Mouse (Mus musculus) bone marrow macrophage, adult 2 months (primary cell): ENCODE results near the gene Atp2b4.

Experiments
- CTCF ChIP-seq: IDR thresholded peaks from 2 replicates; pipeline ENCODE4 v1.5.1; 2012; ENCODE audit warnings: low read depth, mild to moderate bottlenecking, low read length, moderate library complexity
- POLR2A ChIP-seq: IDR thresholded peaks from 2 replicates; pipeline ENCODE4 v1.6.1; 2012; ENCODE audit warnings: mild to moderate bottlenecking, low read depth, low read length, borderline replicate concordance

DNA sequence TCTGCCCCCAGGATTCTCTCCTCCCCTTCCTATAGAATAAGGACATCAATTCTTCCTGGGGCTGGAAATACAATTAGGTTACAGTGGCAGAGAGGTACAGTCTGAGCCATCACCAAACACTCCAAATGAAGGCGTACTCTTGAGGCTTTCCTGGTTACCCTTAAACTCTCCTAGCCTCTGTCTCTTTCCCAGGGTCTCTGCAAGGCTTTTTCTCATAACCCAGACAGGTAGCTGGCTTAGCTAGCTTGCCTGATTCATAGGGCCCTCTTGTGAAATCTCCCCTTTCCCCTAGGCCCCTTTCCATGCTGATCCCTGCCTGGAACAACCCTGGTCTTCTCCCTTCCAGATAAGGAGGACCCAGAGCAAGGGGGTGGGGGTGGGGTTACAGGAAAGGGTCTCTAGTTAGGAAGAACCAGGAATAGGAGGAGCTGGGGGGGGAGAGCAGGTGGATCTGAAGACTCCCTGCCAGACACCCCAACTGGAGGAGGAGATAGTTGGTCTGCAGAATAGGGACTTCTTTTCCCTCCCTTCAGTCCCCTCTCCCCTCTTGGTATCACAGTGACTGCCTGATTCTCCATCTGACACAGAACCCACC, 1.9 kb downstream of the Atp2b4 start:
- TF ChIP-seq CTCF (no peak), POLR2A (no peak)
